ENCODE assay signal across 9 mouse cellular contexts in genomic region chr3:108082251-108082875, GRCm38 (mm10). TPM values are rescaled to one million over a fixed set of nuclear protein-coding genes. Genes with fewer than 3 reads are reported as not detected.
A peak's percentile ranks its signal among the peaks of the same experiment; 100 is the strongest.
DNase-seq lines count a peak whose midpoint lies in the region; ATAC-seq lines count a peak whose summit lies in the region.
"Had no signal": no experiment of that assay in that cellular context is flagged by ENCODE, and none has a peak within 500 bp of the region (broad histone marks: within the 10 kb centered on the region; RNA-seq: fewer than 3 reads in every experiment).

No protein-coding gene starts in this region.

- peaks cover 70% of the 10 kb centered on the region for H3K4me1 ChIP-seq in forebrain, embryonic 10.5 days
- H3K4me1 ChIP-seq in forebrain, embryonic 15.5 days: peaks cover 50% of the 10 kb centered on the region
- peaks cover 35% of the 10 kb centered on the region for H3K4me1 ChIP-seq in lung, embryonic 16.5 days (replicated peaks; ENCODE audit: control insufficient read depth, insufficient read depth, low read length)
- H3K4me1 ChIP-seq in liver, embryonic 12.5 days: peaks cover 55% of the 10 kb centered on the region
- peaks cover 33% of the 10 kb centered on the region for H3K4me1 ChIP-seq in stomach, embryonic 15.5 days

- ATAC-seq in forebrain, embryonic 15.5 days (replicated peaks): no peak
- no peak for ATAC-seq in lung, embryonic 16.5 days (ENCODE audit: low read depth)
- no peak for ATAC-seq in liver, embryonic 12.5 days
- no peak for ATAC-seq in stomach, embryonic 15.5 days (ENCODE audit: insufficient read depth, low FRiP score, low read depth)

- no peaks in the 10 kb centered on the region for H3K9me3 ChIP-seq in forebrain, embryonic 10.5 days
- no peaks in the 10 kb centered on the region for H3K9me3 ChIP-seq in forebrain, embryonic 15.5 days
- H3K9me3 ChIP-seq in lung, embryonic 16.5 days (ENCODE audit: control insufficient read depth, low read length): no peaks in the 10 kb centered on the region
- no peaks in the 10 kb centered on the region for H3K9me3 ChIP-seq in liver, embryonic 12.5 days (replicated peaks)
- H3K9me3 ChIP-seq in stomach, embryonic 15.5 days: no peaks in the 10 kb centered on the region

- H3K9ac ChIP-seq in forebrain, embryonic 15.5 days (replicated peaks): no peak overlapping the region
- peak overlapping the region; percentile 40; the same call in 1 of the 2 replicates for H3K9ac ChIP-seq in lung, embryonic 16.5 days (ENCODE audit: low read length)
- H3K9ac ChIP-seq in liver, embryonic 12.5 days: peak overlapping the region; percentile 92
- no peak overlapping the region for H3K9ac ChIP-seq in stomach, embryonic 15.5 days

- DNase-seq in forebrain, embryonic 10.5 days (ENCODE audit: extremely low spot score, low spot score): no peak
- DNase-seq in lung, postnatal 14 days: no peak
- no peak for DNase-seq in cerebellum, adult 11-12 months
- DNase-seq in urinary bladder, postnatal 4 days (ENCODE audit: low spot score in 2 of 2): no peak
- DNase-seq: right cerebral cortex, postnatal 25 days had no signal

- peak overlapping the region; percentile 70 for H3K27ac ChIP-seq in forebrain, embryonic 10.5 days
- H3K27ac ChIP-seq in forebrain, embryonic 15.5 days (replicated peaks): no peak overlapping the region
- H3K27ac ChIP-seq in lung, embryonic 16.5 days (ENCODE audit: low read length): peak overlapping the region; percentile 26; the same call in 1 of the 2 replicates
- H3K27ac ChIP-seq in liver, embryonic 12.5 days: peak overlapping the region; percentile 95
- H3K27ac ChIP-seq in stomach, embryonic 15.5 days: no peak overlapping the region; the same call in 1 of the 2 replicates

- peak overlapping the region; percentile 23; the same call in 1 of the 2 replicates for H3K4me3 ChIP-seq in forebrain, embryonic 10.5 days
- H3K4me3 ChIP-seq in forebrain, embryonic 15.5 days: no peak overlapping the region
- no peak overlapping the region for H3K4me3 ChIP-seq in lung, embryonic 16.5 days (ENCODE audit: low read length)
- H3K4me3 ChIP-seq in liver, embryonic 12.5 days: peak overlapping the region; percentile 84
- H3K4me3 ChIP-seq in stomach, embryonic 15.5 days (replicated peaks): no peak overlapping the region

- 74% methylated on average over 1 of the region's 1 CpGs for WGBS in forebrain, embryonic 10.5 days
- 63% methylated on average over 1 of the region's 1 CpGs for WGBS in forebrain, embryonic 15.5 days
- 47% methylated on average over 1 of the region's 1 CpGs for WGBS in lung, embryonic 16.5 days
- 95% methylated on average over 1 of the region's 1 CpGs for WGBS in liver, embryonic 12.5 days (ENCODE audit: insufficient replicate concordance)
- WGBS in stomach, embryonic 15.5 days: 76% methylated on average over 1 of the region's 1 CpGs

- no peak overlapping the region; the same call in 1 of the 2 replicates for H3K4me2 ChIP-seq in forebrain, embryonic 15.5 days (replicated peaks)
- no peak overlapping the region for H3K4me2 ChIP-seq in lung, embryonic 16.5 days (ENCODE audit: low read depth, low read length)
- peak overlapping the region; percentile 98 for H3K4me2 ChIP-seq in liver, embryonic 12.5 days
- H3K4me2 ChIP-seq in stomach, embryonic 15.5 days: 0 out of 2 replicates have a peak overlapping the region, but pooled peaks have one; percentile 4

- no peaks in the 10 kb centered on the region for H3K27me3 ChIP-seq in forebrain, embryonic 10.5 days (ENCODE audit: poor library complexity, severe bottlenecking)
- no peaks in the 10 kb centered on the region for H3K27me3 ChIP-seq in forebrain, embryonic 15.5 days
- H3K27me3 ChIP-seq in lung, embryonic 16.5 days (ENCODE audit: control insufficient read depth, insufficient read depth, low read depth, low read length): no peaks in the 10 kb centered on the region
- no peaks in the 10 kb centered on the region for H3K27me3 ChIP-seq in liver, embryonic 12.5 days (replicated peaks)
- H3K27me3 ChIP-seq in stomach, embryonic 15.5 days (replicated peaks): no peaks in the 10 kb centered on the region

- peaks cover 36% of the 10 kb centered on the region for H3K36me3 ChIP-seq in forebrain, embryonic 10.5 days (replicated peaks)
- H3K36me3 ChIP-seq in forebrain, embryonic 15.5 days: peaks cover 11% of the 10 kb centered on the region
- H3K36me3 ChIP-seq in lung, embryonic 16.5 days (ENCODE audit: control insufficient read depth, insufficient read depth, low read length): peaks cover 8% of the 10 kb centered on the region
- peaks cover 71% of the 10 kb centered on the region for H3K36me3 ChIP-seq in liver, embryonic 12.5 days
- H3K36me3 ChIP-seq in stomach, embryonic 15.5 days: peaks cover 23% of the 10 kb centered on the region; the same call in 1 of the 2 replicates

RNA-seq across cellular contexts. Expression of gene Ampd2, which starts 4.1 kb away (rescaled TPM):
- 69.3 and 71.4 TPM in 2 replicates for polyA plus RNA-seq in forebrain, embryonic 10.5 days (2016; fragmentation: Nextera tagmentation; extraction: Ambion mirVana)
- polyA plus RNA-seq in forebrain, embryonic 15.5 days (2015; fragmentation: Nextera tagmentation; extraction: Ambion mirVana): 49.4 and 50.7 TPM in 2 replicates
- 34.5 and 38.5 TPM in 2 replicates for polyA plus RNA-seq in lung, embryonic 16.5 days (2015; fragmentation: Nextera tagmentation; extraction: Ambion mirVana)
- polyA plus RNA-seq in liver, embryonic 12.5 days (2016; fragmentation: Nextera tagmentation; extraction: Ambion mirVana): 77.4 and 80.6 TPM in 2 replicates
- polyA plus RNA-seq in stomach, embryonic 15.5 days (2015; fragmentation: Nextera tagmentation; extraction: Ambion mirVana): 49.0 and 56.1 TPM in 2 replicates

RNA-seq across cellular contexts. Expression of gene Gnat2, which starts 10.2 kb away (rescaled TPM):
- 0.96 and 1.4 TPM in 2 replicates for polyA plus RNA-seq in forebrain, embryonic 10.5 days (2016; fragmentation: Nextera tagmentation; extraction: Ambion mirVana)
- polyA plus RNA-seq in forebrain, embryonic 15.5 days (2015; fragmentation: Nextera tagmentation; extraction: Ambion mirVana): 0.43 and 0.46 TPM in 2 replicates
- 0.80 and 1.6 TPM in 2 replicates for polyA plus RNA-seq in lung, embryonic 16.5 days (2015; fragmentation: Nextera tagmentation; extraction: Ambion mirVana)
- 2.7 and 3.3 TPM in 2 replicates for polyA plus RNA-seq in liver, embryonic 12.5 days (2016; fragmentation: Nextera tagmentation; extraction: Ambion mirVana)
- 1.8 and 2.5 TPM in 2 replicates for polyA plus RNA-seq in stomach, embryonic 15.5 days (2015; fragmentation: Nextera tagmentation; extraction: Ambion mirVana)

RNA-seq across cellular contexts. Expression of gene Gstm4, which starts 37.7 kb away (rescaled TPM):
- 14.2 and 15.0 TPM in 2 replicates for polyA plus RNA-seq in forebrain, embryonic 10.5 days (2016; fragmentation: Nextera tagmentation; extraction: Ambion mirVana)
- polyA plus RNA-seq in forebrain, embryonic 15.5 days (2015; fragmentation: Nextera tagmentation; extraction: Ambion mirVana): 12.4 and 15.1 TPM in 2 replicates
- 17.6 and 18.6 TPM in 2 replicates for polyA plus RNA-seq in lung, embryonic 16.5 days (2015; fragmentation: Nextera tagmentation; extraction: Ambion mirVana)
- 16.2 and 16.6 TPM in 2 replicates for polyA plus RNA-seq in liver, embryonic 12.5 days (2016; fragmentation: Nextera tagmentation; extraction: Ambion mirVana)
- polyA plus RNA-seq in stomach, embryonic 15.5 days (2015; fragmentation: Nextera tagmentation; extraction: Ambion mirVana): 23.0 and 28.8 TPM in 2 replicates

Comparison
In these comparisons a context has a peak if more than half of its experiments do, and no peak if none do; other contexts are left out.
1. H3K27ac ChIP-seq: peak in forebrain, embryonic 10.5 days (single experiment), lung, embryonic 16.5 days (single experiment) and liver, embryonic 12.5 days (single experiment); none in forebrain, embryonic 15.5 days (single experiment) and stomach, embryonic 15.5 days (single experiment).
2. H3K4me3 ChIP-seq: peak in forebrain, embryonic 10.5 days (single experiment) and liver, embryonic 12.5 days (single experiment); none in forebrain, embryonic 15.5 days (single experiment), lung, embryonic 16.5 days (single experiment) and stomach, embryonic 15.5 days (single experiment).
3. H3K4me2 ChIP-seq: peak in liver, embryonic 12.5 days (single experiment) and stomach, embryonic 15.5 days (single experiment); none in forebrain, embryonic 15.5 days (single experiment) and lung, embryonic 16.5 days (single experiment).
4. H3K9ac ChIP-seq: peak in lung, embryonic 16.5 days (single experiment) and liver, embryonic 12.5 days (single experiment); none in forebrain, embryonic 15.5 days (single experiment) and stomach, embryonic 15.5 days (single experiment).